Mouse (Mus musculus) erythroblast, embryonic 14.5 days (primary cell): ENCODE measurements around the gene Srsf12.

Experiments used
- GATA1 ChIP-seq: IDR thresholded peaks from 2 replicates; pipeline ENCODE4 v1.6.1; 2012; ENCODE audit warnings: low read length, inconsistent platforms, mixed read lengths
- TAL1 ChIP-seq: IDR thresholded peaks from 3 replicates; pipeline ENCODE4 v1.6.1; 2012; ENCODE audit warnings: low read length, inconsistent platforms, mixed read lengths

GRCm38 (mm10) chr4:33243921-33244320 is 35.1 kb downstream of the Srsf12 start:
- no peak for TF ChIP-seq GATA1
- TF ChIP-seq TAL1 = no peak
